Mouse (Mus musculus) hindbrain, embryonic 13.5 days (tissue): ENCODE measurements around the gene March4. TPM values are rescaled to one million over a fixed set of nuclear protein-coding genes. Genes with fewer than 3 reads are reported as not detected.
A peak's percentile ranks its signal among the peaks of the same experiment; 100 is the strongest.

Experiments used
- ATAC-seq: fragments of 200-750 bp; cut with Nextera tagmentation; 2 replicates; pipeline ENCODE4 v1.8.0; 2017; ENCODE audit warnings: moderate TSS enrichment; ENCODE audit not compliant: low FRiP score
- H3K27ac ChIP-seq: fragments of 300-500 bp; sonication (generic); 2 replicates; pipeline ENCODE4 v1.5.1; 2015; ENCODE audit warnings: inconsistent platforms, mild to moderate bottlenecking, moderate library complexity
- H3K27me3 ChIP-seq: fragments of 300-500 bp; sonication (generic); 2 replicates; pipeline ENCODE4 v1.6.1; 2015; ENCODE audit warnings: mild to moderate bottlenecking, inconsistent platforms
- H3K36me3 ChIP-seq: fragments of 300-500 bp; sonication (generic); 2 replicates; pipeline ENCODE4 v1.6.1; 2015; ENCODE audit warnings: mild to moderate bottlenecking, inconsistent platforms
- H3K4me1 ChIP-seq: fragments of 300-500 bp; sonication (generic); replicated peaks from 2 replicates; pipeline ENCODE4 v1.6.1; 2015; ENCODE audit warnings: inconsistent platforms
- H3K4me2 ChIP-seq: fragments of 300-500 bp; sonication (generic); 2 replicates; pipeline ENCODE4 v1.6.1; 2015; ENCODE audit warnings: inconsistent platforms, mild to moderate bottlenecking, moderate library complexity
- H3K4me3 ChIP-seq: fragments of 300-500 bp; sonication (generic); 2 replicates; pipeline ENCODE4 v1.5.1; 2015; ENCODE audit warnings: mild to moderate bottlenecking, inconsistent platforms
- H3K9ac ChIP-seq: fragments of 300-500 bp; sonication (generic); 2 replicates; pipeline ENCODE4 v1.6.1; 2015; ENCODE audit warnings: mild to moderate bottlenecking, inconsistent platforms
- H3K9me3 ChIP-seq: fragments of 300-500 bp; sonication (generic); 2 replicates; pipeline ENCODE4 v1.6.1; 2016; ENCODE audit warnings: inconsistent platforms
- WGBS: fragments of 180-500 bp; shearing (Covaris S2); methylation state at CpG from one replicate; pipeline ENCODE4 v1.1.7; 2015; 5-methylcytosine and 5-hydroxymethylcytosine counted together
- polyA plus RNA-seq: library from polyadenylated mRNA; unstranded; fragments of >200 nt; fragmentation: Nextera tagmentation; extraction: Ambion mirVana; gene quantifications from 2 replicates; pipeline ENCODE4 v1.2.1, GENCODE M21; 2015

The March4 gene
- polyA plus RNA-seq, 1 experiment from 2014 or later, result 6.5 TPM

- WGBS, result 96% methylated on average over 1 of the region's 1 CpGs
These were observed 104.2 kb downstream of the March4 start for GRCm38 (mm10) chr1:72432579-72432978.

GRCm38 (mm10) chr1:72429107-72429807 is 107.5 kb downstream of the March4 start:
- Histone ChIP-seq H3K9me3 (no peaks in the 10 kb centered on the region), H3K27ac (no peak overlapping the region)
- 93% methylated on average over 7 of the region's 7 CpGs for WGBS

More at GRCm38 (mm10) chr1:72432579-72432978, 104.2 kb downstream of the March4 start:
- no peak overlapping the region for H3K27ac ChIP-seq
- ATAC-seq, result no peak
- H3K9ac ChIP-seq, result no peak overlapping the region
- no peaks in the 10 kb centered on the region for H3K27me3 ChIP-seq
- no peaks in the 10 kb centered on the region for H3K9me3 ChIP-seq
- no peaks in the 10 kb centered on the region for H3K4me1 ChIP-seq
- peaks cover 11% of the 10 kb centered on the region for H3K36me3 ChIP-seq
- no peak overlapping the region for H3K4me2 ChIP-seq
- H3K4me3 ChIP-seq, result no peak overlapping the region

GRCm38 (mm10) chr1:72428526-72428925 is 108.2 kb downstream of the March4 start:
- Histone ChIP-seq H3K36me3 (peaks cover 11% of the 10 kb centered on the region), H3K27ac (no peak overlapping the region), H3K27me3 (no peaks in the 10 kb centered on the region), H3K9me3 (no peaks in the 10 kb centered on the region), H3K4me1 (no peaks in the 10 kb centered on the region), H3K4me2 (no peak overlapping the region), H3K4me3 (no peak overlapping the region), H3K9ac (no peak overlapping the region)
- ATAC-seq, result no peak
- 90% methylated on average over 8 of the region's 8 CpGs for WGBS

More at GRCm38 (mm10) chr1:72429107-72429807, 107.5 kb downstream of the March4 start:
- H3K4me3 ChIP-seq, result no peak overlapping the region
- H3K4me2 ChIP-seq, result no peak overlapping the region
- ATAC-seq, result no peak
- no peak overlapping the region for H3K9ac ChIP-seq
- H3K36me3 ChIP-seq, result peaks cover 11% of the 10 kb centered on the region
- H3K4me1 ChIP-seq, result no peaks in the 10 kb centered on the region
- no peaks in the 10 kb centered on the region for H3K27me3 ChIP-seq

- ATAC-seq, result no peak
- H3K9ac ChIP-seq, result no peak overlapping the region
- WGBS, result 89% methylated on average over 4 of the region's 4 CpGs
- peaks cover 11% of the 10 kb centered on the region for H3K36me3 ChIP-seq
- H3K27me3 ChIP-seq, result no peaks in the 10 kb centered on the region
- no peak overlapping the region for H3K27ac ChIP-seq
- H3K4me1 ChIP-seq, result no peaks in the 10 kb centered on the region
- no peaks in the 10 kb centered on the region for H3K9me3 ChIP-seq
- no peak overlapping the region for H3K4me2 ChIP-seq
- H3K4me3 ChIP-seq, result no peak overlapping the region
These were observed 110.3 kb downstream of the March4 start for GRCm38 (mm10) chr1:72426456-72426855.

- 91% methylated on average over 4 of the region's 4 CpGs for WGBS
These were observed 114.6 kb downstream of the March4 start for GRCm38 (mm10) chr1:72422121-72422520.

GRCm38 (mm10) chr1:72420220-72420619 is 116.5 kb downstream of the March4 start:
- no peak for ATAC-seq

More at GRCm38 (mm10) chr1:72422121-72422520, 114.6 kb downstream of the March4 start:
- Histone ChIP-seq H3K9ac (no peak overlapping the region), H3K4me2 (no peak overlapping the region), H3K36me3 (no peaks in the 10 kb centered on the region), H3K27ac (no peak overlapping the region), H3K9me3 (no peaks in the 10 kb centered on the region), H3K27me3 (no peaks in the 10 kb centered on the region), H3K4me3 (no peak overlapping the region), H3K4me1 (peaks cover 11% of the 10 kb centered on the region; the same call in 1 of the 2 replicates)
- ATAC-seq, result no peak

GRCm38 (mm10) chr1:72418744-72419655 is 117.7 kb downstream of the March4 start:
- ATAC-seq, result no peak
- no peak overlapping the region for H3K4me2 ChIP-seq
- H3K4me1 ChIP-seq, result peaks cover 26% of the 10 kb centered on the region
- no peak overlapping the region for H3K4me3 ChIP-seq
- no peaks in the 10 kb centered on the region for H3K36me3 ChIP-seq
- 57% methylated on average over 8 of the region's 8 CpGs for WGBS
- no peak overlapping the region for H3K9ac ChIP-seq
- H3K9me3 ChIP-seq, result no peaks in the 10 kb centered on the region
- H3K27me3 ChIP-seq, result no peaks in the 10 kb centered on the region
- peak overlapping the region; percentile 19; the same call in 1 of the 2 replicates for H3K27ac ChIP-seq

More at GRCm38 (mm10) chr1:72420220-72420619, 116.5 kb downstream of the March4 start:
- Histone ChIP-seq H3K4me2 (no peak overlapping the region), H3K9ac (no peak overlapping the region), H3K4me3 (no peak overlapping the region), H3K27me3 (no peaks in the 10 kb centered on the region), H3K36me3 (no peaks in the 10 kb centered on the region), H3K4me1 (peaks cover 14% of the 10 kb centered on the region), H3K27ac (no peak overlapping the region), H3K9me3 (no peaks in the 10 kb centered on the region)
- WGBS, result 50% methylated on average over 2 of the region's 2 CpGs

GRCm38 (mm10) chr1:72414561-72415253 is 122.0 kb downstream of the March4 start:
- no peak overlapping the region for H3K4me2 ChIP-seq
- no peak overlapping the region for H3K9ac ChIP-seq
- H3K27me3 ChIP-seq, result no peaks in the 10 kb centered on the region
- H3K4me3 ChIP-seq, result no peak overlapping the region
- ATAC-seq, result no peak
- H3K4me1 ChIP-seq, result peaks cover 25% of the 10 kb centered on the region
- no peaks in the 10 kb centered on the region for H3K9me3 ChIP-seq
- H3K27ac ChIP-seq, result peak overlapping the region; percentile 55
- 21% methylated on average over 8 of the region's 8 CpGs for WGBS
- no peaks in the 10 kb centered on the region for H3K36me3 ChIP-seq

- Histone ChIP-seq H3K9ac (no peak overlapping the region), H3K27ac (peak overlapping the region; percentile 55), H3K4me2 (no peak overlapping the region), H3K27me3 (no peaks in the 10 kb centered on the region), H3K36me3 (no peaks in the 10 kb centered on the region), H3K4me3 (no peak overlapping the region), H3K4me1 (peaks cover 23% of the 10 kb centered on the region), H3K9me3 (no peaks in the 10 kb centered on the region)
- WGBS, result 17% methylated on average over 8 of the region's 8 CpGs
- ATAC-seq, result 0 out of 2 replicates have a peak, but pooled peaks have one; percentile 43
These were observed 122.6 kb downstream of the March4 start for GRCm38 (mm10) chr1:72414133-72414532.

- Histone ChIP-seq H3K36me3 (no peaks in the 10 kb centered on the region), H3K4me3 (no peak overlapping the region), H3K4me1 (peaks cover 18% of the 10 kb centered on the region), H3K4me2 (no peak overlapping the region), H3K27me3 (no peaks in the 10 kb centered on the region), H3K27ac (no peak overlapping the region), H3K9me3 (no peaks in the 10 kb centered on the region), H3K9ac (no peak overlapping the region)
- WGBS, result 91% methylated on average over 8 of the region's 8 CpGs
- ATAC-seq, result no peak
These were observed 123.5 kb downstream of the March4 start for GRCm38 (mm10) chr1:72413205-72413604.

- Histone ChIP-seq H3K4me3 (no peak overlapping the region), H3K4me1 (peaks cover 30% of the 10 kb centered on the region), H3K27me3 (no peaks in the 10 kb centered on the region), H3K9ac (no peak overlapping the region), H3K27ac (no peak overlapping the region), H3K4me2 (no peak overlapping the region), H3K9me3 (no peaks in the 10 kb centered on the region), H3K36me3 (no peaks in the 10 kb centered on the region)
- whole genome bisulfite sequencing, result 95% methylated on average over 8 of the region's 8 CpGs
- ATAC-seq, result no peak
These were observed 125.6 kb downstream of the March4 start for GRCm38 (mm10) chr1:72411108-72411507.

GRCm38 (mm10) chr1:72409936-72410335 is 126.8 kb downstream of the March4 start:
- Histone ChIP-seq H3K4me2 (no peak overlapping the region), H3K4me3 (no peak overlapping the region), H3K36me3 (no peaks in the 10 kb centered on the region), H3K27ac (no peak overlapping the region), H3K4me1 (peaks cover 24% of the 10 kb centered on the region), H3K9me3 (no peaks in the 10 kb centered on the region), H3K27me3 (no peaks in the 10 kb centered on the region), H3K9ac (no peak overlapping the region)
- 86% methylated on average over 5 of the region's 5 CpGs for WGBS
- ATAC-seq, result no peak
